Mouse (Mus musculus) neural tube, embryonic 13.5 days (tissue): ENCODE data around the gene Dlg2. TPM values are rescaled to one million over a fixed set of nuclear protein-coding genes. Genes with fewer than 3 reads are reported as not detected.
A peak's percentile ranks its signal among the peaks of the same experiment; 100 is the strongest.

Experiments used
- ATAC-seq: fragments of 200-750 bp; cut with Nextera tagmentation; 2 replicates; pipeline ENCODE4 v1.8.0; 2017; ENCODE audit warnings: low read depth, mild to moderate bottlenecking, moderate TSS enrichment, moderate library complexity
- H3K27ac ChIP-seq: fragments of 300-500 bp; sonication (generic); replicated peaks from 2 replicates; pipeline ENCODE4 v1.5.1; 2015; ENCODE audit warnings: moderate library complexity, mild to moderate bottlenecking, inconsistent platforms
- H3K27me3 ChIP-seq: fragments of 300-500 bp; sonication (generic); 2 replicates; pipeline ENCODE4 v1.6.1; 2015; ENCODE audit warnings: mild to moderate bottlenecking, inconsistent platforms
- H3K36me3 ChIP-seq: fragments of 300-500 bp; sonication (generic); 2 replicates; pipeline ENCODE4 v1.6.1; 2015; ENCODE audit warnings: mild to moderate bottlenecking, inconsistent platforms
- H3K4me1 ChIP-seq: fragments of 300-500 bp; sonication (generic); replicated peaks from 2 replicates; pipeline ENCODE4 v1.6.1; 2015; ENCODE audit warnings: inconsistent platforms
- H3K4me2 ChIP-seq: fragments of 300-500 bp; sonication (generic); 2 replicates; pipeline ENCODE4 v1.6.1; 2015; ENCODE audit warnings: inconsistent platforms, mild to moderate bottlenecking, moderate library complexity
- H3K4me3 ChIP-seq: fragments of 300-500 bp; sonication (generic); 2 replicates; pipeline ENCODE4 v1.5.1; 2015; ENCODE audit warnings: mild to moderate bottlenecking, inconsistent platforms
- H3K9ac ChIP-seq: fragments of 300-500 bp; sonication (generic); 2 replicates; pipeline ENCODE4 v1.6.1; 2015; ENCODE audit warnings: moderate library complexity, mild to moderate bottlenecking, inconsistent platforms
- H3K9me3 ChIP-seq: fragments of 300-500 bp; sonication (generic); 2 replicates; pipeline ENCODE4 v1.6.1; 2016; ENCODE audit warnings: inconsistent platforms
- WGBS: fragments of 180-500 bp; shearing (Covaris S2); methylation state at CpG from one replicate; pipeline ENCODE4 v1.1.7; 2015; 5-methylcytosine and 5-hydroxymethylcytosine counted together
- polyA plus RNA-seq: library from polyadenylated mRNA; unstranded; fragments of >200 nt; fragmentation: Nextera tagmentation; extraction: Ambion mirVana; gene quantifications from 2 replicates; pipeline ENCODE4 v1.2.1, GENCODE M21; 2015

Dlg2 gene
- polyA plus RNA-seq, 1 experiment from 2014 or later, result 13.9 TPM

GRCm38 (mm10) chr7:92234476-92235202 lies 1758.2 kb downstream of the Dlg2 start:
- H3K4me1 ChIP-seq, result peaks cover 33% of the 10 kb centered on the region
- peak overlapping the region; percentile 74 for H3K9ac ChIP-seq
- H3K27me3 ChIP-seq, result no peaks in the 10 kb centered on the region
- peak overlapping the region; percentile 80 for H3K27ac ChIP-seq
- H3K4me2 ChIP-seq, result peak overlapping the region; percentile 61
- no peaks in the 10 kb centered on the region for H3K36me3 ChIP-seq
- peak; percentile 90 for ATAC-seq
- H3K9me3 ChIP-seq, result no peaks in the 10 kb centered on the region
- 37% methylated on average over 11 of the region's 11 CpGs for WGBS
- H3K4me3 ChIP-seq, result peak overlapping the region; percentile 46

DNA sequence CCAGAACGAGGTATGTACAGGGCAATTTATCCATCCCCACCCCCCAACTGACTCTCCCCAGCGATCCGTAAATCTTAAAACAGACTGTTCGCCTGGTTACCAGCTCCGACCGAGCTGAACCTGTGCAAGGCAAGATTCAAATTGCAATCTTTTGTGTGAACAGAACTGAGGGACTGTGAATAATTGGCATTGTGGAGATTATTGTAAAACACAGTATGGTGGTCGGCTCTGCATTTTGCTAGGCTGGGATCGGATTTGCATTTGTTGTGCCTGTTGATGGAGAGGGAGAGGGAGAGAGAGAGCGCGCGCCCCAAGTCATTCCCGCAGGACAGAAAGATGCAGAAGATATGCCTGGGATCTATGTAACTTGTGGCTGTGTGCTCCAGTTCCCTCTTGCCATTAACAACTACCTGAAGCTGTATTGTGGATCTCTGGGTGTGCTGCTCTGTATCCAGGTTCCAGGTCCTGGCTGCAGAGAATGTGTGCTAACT lies 1759.1 kb downstream of the Dlg2 start:
- H3K27ac ChIP-seq, result peak overlapping the region; percentile 80
- peak overlapping the region; percentile 74 for H3K9ac ChIP-seq
- H3K9me3 ChIP-seq, result no peaks in the 10 kb centered on the region
- ATAC-seq, result peak; percentile 78
- H3K4me3 ChIP-seq, result peak overlapping the region; percentile 46
- no peaks in the 10 kb centered on the region for H3K36me3 ChIP-seq
- no peaks in the 10 kb centered on the region for H3K27me3 ChIP-seq
- WGBS, result 11% methylated on average over 12 of the region's 12 CpGs
- H3K4me2 ChIP-seq, result peak overlapping the region; percentile 61
- H3K4me1 ChIP-seq, result peaks cover 33% of the 10 kb centered on the region

DNA sequence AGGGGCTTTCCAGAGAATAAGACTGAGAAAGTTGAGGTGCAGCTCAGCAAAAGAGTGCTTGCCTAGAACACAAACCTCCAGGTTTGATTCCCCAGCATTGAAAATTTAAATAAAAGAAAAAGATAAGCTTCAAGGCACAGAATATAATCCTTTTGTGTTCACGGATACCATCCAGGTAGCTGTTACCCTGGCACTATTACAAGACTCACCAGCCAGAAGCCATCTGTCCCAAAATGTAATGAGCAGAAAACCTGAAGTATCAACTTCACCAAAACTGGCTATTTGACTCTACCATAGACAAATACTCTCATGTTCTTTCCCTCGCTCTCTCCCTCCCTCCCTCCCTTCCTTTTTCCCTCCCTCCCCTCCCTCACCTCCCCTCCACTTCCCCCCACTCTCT lies 1764.4 kb downstream of the Dlg2 start:
- no peak overlapping the region for H3K27ac ChIP-seq
- WGBS, result 86% methylated on average over 2 of the region's 2 CpGs
- no peak overlapping the region for H3K4me3 ChIP-seq
- no peak overlapping the region for H3K4me2 ChIP-seq
- no peaks in the 10 kb centered on the region for H3K36me3 ChIP-seq
- H3K9me3 ChIP-seq, result no peaks in the 10 kb centered on the region
- H3K27me3 ChIP-seq, result no peaks in the 10 kb centered on the region
- no peak for ATAC-seq
- no peak overlapping the region for H3K9ac ChIP-seq
- peaks cover 16% of the 10 kb centered on the region for H3K4me1 ChIP-seq

DNA sequence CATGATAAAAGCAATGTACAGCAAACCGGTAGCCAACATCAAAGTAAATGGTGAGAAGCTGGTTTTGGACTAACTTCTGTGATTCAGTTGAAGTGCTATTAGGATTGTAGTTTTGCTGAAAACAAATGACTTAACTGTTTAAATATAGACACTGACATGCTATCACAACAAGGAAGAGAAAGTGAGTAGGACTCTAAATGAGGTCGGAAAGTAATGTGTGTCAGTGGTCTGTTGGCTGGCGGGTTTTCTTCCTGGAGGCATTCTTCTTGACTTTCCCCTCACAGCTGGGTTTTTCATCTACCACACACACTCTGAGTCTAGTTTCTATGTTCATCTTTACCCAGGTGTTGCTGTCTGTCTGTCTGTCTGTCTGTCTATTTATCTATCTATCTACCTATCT lies 1771.1 kb downstream of the Dlg2 start:
- no peaks in the 10 kb centered on the region for H3K9me3 ChIP-seq
- H3K4me2 ChIP-seq, result no peak overlapping the region
- no peaks in the 10 kb centered on the region for H3K36me3 ChIP-seq
- H3K27me3 ChIP-seq, result no peaks in the 10 kb centered on the region
- no peak overlapping the region for H3K9ac ChIP-seq
- ATAC-seq, result no peak
- WGBS, result 92% methylated on average over 3 of the region's 3 CpGs
- H3K4me1 ChIP-seq, result no peaks in the 10 kb centered on the region
- no peak overlapping the region for H3K27ac ChIP-seq
- H3K4me3 ChIP-seq, result no peak overlapping the region

- Histone ChIP-seq H3K4me2 (no peak overlapping the region), H3K4me1 (no peaks in the 10 kb centered on the region), H3K9ac (no peak overlapping the region), H3K27me3 (no peaks in the 10 kb centered on the region), H3K9me3 (no peaks in the 10 kb centered on the region), H3K36me3 (no peaks in the 10 kb centered on the region), H3K27ac (no peak overlapping the region), H3K4me3 (no peak overlapping the region)
- 67% methylated on average over 5 of the region's 5 CpGs for WGBS
- ATAC-seq, result no peak
Measured at GRCm38 (mm10) chr7:92248619-92249018, 1772.1 kb downstream of the Dlg2 start.

GRCm38 (mm10) chr7:92258148-92258547 lies 1781.7 kb downstream of the Dlg2 start:
- H3K36me3 ChIP-seq, result no peaks in the 10 kb centered on the region
- no peak overlapping the region for H3K27ac ChIP-seq
- no peak overlapping the region for H3K4me2 ChIP-seq
- H3K4me3 ChIP-seq, result no peak overlapping the region
- no peak overlapping the region for H3K9ac ChIP-seq
- ATAC-seq, result no peak
- no peaks in the 10 kb centered on the region for H3K9me3 ChIP-seq
- H3K4me1 ChIP-seq, result no peaks in the 10 kb centered on the region
- 92% methylated on average over 4 of the region's 4 CpGs for WGBS
- H3K27me3 ChIP-seq, result no peaks in the 10 kb centered on the region

DNA sequence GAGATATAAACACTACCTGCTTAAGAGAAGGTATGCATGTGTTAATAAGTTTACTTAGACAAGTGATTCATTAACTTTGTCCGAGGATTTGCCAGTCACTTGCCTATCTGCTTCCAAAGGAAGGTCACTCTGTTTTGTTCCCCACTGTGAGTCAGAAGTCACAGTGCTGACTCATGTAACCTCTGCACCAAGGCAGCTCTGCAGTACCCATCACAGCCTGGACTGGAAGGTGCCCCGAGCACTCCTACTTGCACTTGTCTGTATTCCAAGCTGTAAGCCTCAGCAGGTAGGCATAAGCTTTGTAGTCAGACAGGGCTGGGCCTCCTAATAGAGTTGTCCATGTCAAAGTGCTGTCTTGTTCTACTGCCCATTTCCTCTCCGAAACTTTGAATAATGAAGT lies 1782.2 kb downstream of the Dlg2 start:
- Histone ChIP-seq H3K27ac (no peak overlapping the region), H3K4me2 (no peak overlapping the region), H3K4me3 (no peak overlapping the region), H3K9me3 (no peaks in the 10 kb centered on the region), H3K4me1 (no peaks in the 10 kb centered on the region), H3K27me3 (no peaks in the 10 kb centered on the region), H3K9ac (no peak overlapping the region), H3K36me3 (no peaks in the 10 kb centered on the region)
- WGBS, result 88% methylated on average over 3 of the region's 3 CpGs
- ATAC-seq, result no peak

GRCm38 (mm10) chr7:92264325-92264724 lies 1787.9 kb downstream of the Dlg2 start:
- H3K9ac ChIP-seq, result no peak overlapping the region
- no peak overlapping the region for H3K4me2 ChIP-seq
- H3K4me3 ChIP-seq, result no peak overlapping the region
- WGBS, result 49% methylated on average over 3 of the region's 3 CpGs
- H3K27ac ChIP-seq, result peak overlapping the region; percentile 33; the same call in 1 of the 2 replicates
- peak; percentile 74; the same call in 1 of the 2 replicates for ATAC-seq
- no peaks in the 10 kb centered on the region for H3K9me3 ChIP-seq
- H3K27me3 ChIP-seq, result no peaks in the 10 kb centered on the region
- H3K36me3 ChIP-seq, result no peaks in the 10 kb centered on the region
- peaks cover 15% of the 10 kb centered on the region for H3K4me1 ChIP-seq

DNA sequence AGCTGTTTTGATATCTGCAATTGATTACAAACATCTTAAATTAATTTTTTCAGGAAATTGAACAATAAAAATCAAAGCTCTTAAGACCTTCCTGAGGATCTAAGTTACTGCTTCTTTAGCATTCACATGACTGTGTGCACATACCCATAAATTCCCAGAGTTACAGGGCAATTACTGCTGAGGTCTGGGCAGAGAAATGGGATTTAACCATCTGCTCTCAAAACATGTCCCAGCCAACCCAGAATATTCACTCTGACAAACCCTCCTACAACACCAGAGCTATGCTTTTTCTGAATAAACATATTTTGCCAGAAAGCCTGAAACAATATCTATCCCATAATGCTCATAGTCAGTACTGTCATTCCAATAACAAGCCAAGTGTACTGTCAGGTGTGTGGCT lies 1788.5 kb downstream of the Dlg2 start:
- no peak for ATAC-seq
- no peaks in the 10 kb centered on the region for H3K36me3 ChIP-seq
- H3K4me1 ChIP-seq, result peaks cover 15% of the 10 kb centered on the region
- no peak overlapping the region for H3K9ac ChIP-seq
- H3K4me3 ChIP-seq, result no peak overlapping the region
- H3K27me3 ChIP-seq, result no peaks in the 10 kb centered on the region
- H3K9me3 ChIP-seq, result no peaks in the 10 kb centered on the region
- H3K4me2 ChIP-seq, result no peak overlapping the region
- no peak overlapping the region for H3K27ac ChIP-seq

DNA sequence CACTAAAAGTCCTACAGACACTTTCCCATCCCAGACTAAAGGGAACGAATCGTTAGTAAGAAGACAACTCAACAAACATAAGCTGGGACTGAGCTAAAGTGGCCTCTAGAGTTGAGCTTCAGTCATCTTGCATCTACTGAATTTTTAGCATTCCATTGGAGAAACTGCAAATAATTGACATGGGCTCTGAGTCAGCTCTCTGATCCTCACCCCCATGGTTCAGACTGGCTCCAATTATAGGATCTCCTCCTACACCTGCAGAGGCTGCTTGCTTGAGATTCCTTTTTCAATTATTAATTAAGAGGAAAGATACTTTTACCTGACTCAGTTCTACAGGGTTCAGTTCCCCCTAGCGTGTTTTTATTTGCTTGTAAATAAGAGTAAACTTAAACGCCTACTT lies 1798.9 kb downstream of the Dlg2 start:
- Histone ChIP-seq H3K27me3 (no peaks in the 10 kb centered on the region), H3K4me1 (peaks cover 5% of the 10 kb centered on the region; the same call in 1 of the 2 replicates), H3K36me3 (no peaks in the 10 kb centered on the region), H3K9me3 (no peaks in the 10 kb centered on the region), H3K9ac (no peak overlapping the region), H3K27ac (no peak overlapping the region), H3K4me3 (no peak overlapping the region), H3K4me2 (no peak overlapping the region)
- WGBS, result 89% methylated on average over 4 of the region's 4 CpGs
- no peak for ATAC-seq

GRCm38 (mm10) chr7:92277629-92278028 lies 1801.2 kb downstream of the Dlg2 start:
- H3K9me3 ChIP-seq, result no peaks in the 10 kb centered on the region
- whole genome bisulfite sequencing, result 57% methylated on average over 4 of the region's 4 CpGs
- no peak overlapping the region for H3K9ac ChIP-seq
- no peaks in the 10 kb centered on the region for H3K36me3 ChIP-seq
- H3K4me1 ChIP-seq, result peaks cover 16% of the 10 kb centered on the region
- no peak overlapping the region for H3K27ac ChIP-seq
- H3K4me3 ChIP-seq, result no peak overlapping the region
- no peak for ATAC-seq
- no peaks in the 10 kb centered on the region for H3K27me3 ChIP-seq
- H3K4me2 ChIP-seq, result no peak overlapping the region

DNA sequence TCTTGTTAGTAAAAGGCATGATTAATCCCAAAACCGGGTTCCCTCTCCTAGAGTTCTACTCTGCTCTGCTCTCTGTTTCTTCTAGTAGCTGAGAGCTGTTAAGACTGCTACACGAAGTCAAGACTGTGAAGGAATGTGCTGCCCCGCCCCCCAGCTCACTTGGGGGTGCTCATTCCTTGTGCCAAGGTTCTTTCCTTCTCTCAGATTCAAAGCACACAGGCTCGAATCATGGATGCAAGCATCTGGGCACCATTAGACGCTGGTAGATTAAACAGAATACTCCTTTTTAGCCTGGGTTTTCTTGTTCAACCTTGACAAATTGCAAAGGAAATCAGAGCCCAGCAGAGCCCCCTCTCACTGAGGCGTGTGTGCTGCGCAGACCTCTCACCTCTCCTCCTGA lies 1804.5 kb downstream of the Dlg2 start:
- Histone ChIP-seq H3K9me3 (no peaks in the 10 kb centered on the region), H3K36me3 (no peaks in the 10 kb centered on the region), H3K4me2 (no peak overlapping the region), H3K4me1 (peaks cover 32% of the 10 kb centered on the region), H3K9ac (no peak overlapping the region), H3K27me3 (no peaks in the 10 kb centered on the region), H3K4me3 (no peak overlapping the region), H3K27ac (peak overlapping the region; percentile 2; the same call in 1 of the 2 replicates)
- no peak for ATAC-seq
- 32% methylated on average over 7 of the region's 7 CpGs for WGBS

DNA sequence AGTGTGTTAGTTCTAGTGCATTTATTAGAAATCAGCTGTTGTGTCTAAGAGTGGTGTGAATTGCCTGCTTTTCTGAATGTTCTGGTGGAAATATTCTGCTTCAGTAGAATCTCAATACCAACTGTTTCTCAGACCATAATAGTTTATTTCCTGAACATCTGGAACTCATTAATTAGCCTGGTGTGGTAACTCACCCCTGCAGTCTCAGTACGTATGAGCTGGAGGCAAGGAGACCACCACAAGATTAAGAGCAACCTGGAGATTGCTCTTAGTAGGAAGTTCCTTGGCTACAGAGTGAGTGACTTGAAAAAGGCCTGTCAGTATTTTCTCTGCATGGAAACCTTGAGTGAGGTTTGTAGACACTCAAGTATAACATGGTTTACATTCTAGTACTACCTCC lies 1810.6 kb downstream of the Dlg2 start:
- no peak for ATAC-seq
- Histone ChIP-seq H3K9ac (no peak overlapping the region), H3K36me3 (no peaks in the 10 kb centered on the region), H3K27me3 (no peaks in the 10 kb centered on the region), H3K4me2 (no peak overlapping the region), H3K9me3 (no peaks in the 10 kb centered on the region), H3K4me3 (no peak overlapping the region), H3K27ac (no peak overlapping the region), H3K4me1 (peaks cover 22% of the 10 kb centered on the region)
- WGBS, result 53% methylated on average over 1 of the region's 1 CpGs
